Mouse (Mus musculus): ENCODE measurements around the gene Dcst1.

The Dcst1 gene

GRCm38 (mm10) chr3:89361675-89362074, 3.4 kb downstream of the Dcst1 start, which contains the start of gene Dcst2:
TSS of gene Dcst2 (plus strand) at chr3:89361975.
- DNase-seq (ENCODE audit: low read depth) = no peak

- DNase-seq (ENCODE audit: low read depth) = no peak
Observed at GRCm38 (mm10) chr3:89360237-89360636, 4.8 kb downstream of the Dcst1 start.

- no peak for DNase-seq (ENCODE audit: low read depth)
Observed at GRCm38 (mm10) chr3:89359630-89360029, 5.4 kb downstream of the Dcst1 start.

GRCm38 (mm10) chr3:89356029-89356428, 9.0 kb downstream of the Dcst1 start:
- no peak for DNase-seq (ENCODE audit: low read depth)

GRCm38 (mm10) chr3:89355512-89355902, 9.5 kb downstream of the Dcst1 start:
- no peak for DNase-seq (ENCODE audit: low read depth)

GRCm38 (mm10) chr3:89354816-89355511, 10.1 kb downstream of the Dcst1 start:
- peak; percentile 92 for DNase-seq (ENCODE audit: low read depth)

GRCm38 (mm10) chr3:89351271-89351670, 13.8 kb downstream of the Dcst1 start:
- DNase-seq (ENCODE audit: low read depth) = no peak

GRCm38 (mm10) chr3:89349869-89350501, 15.1 kb downstream of the Dcst1 start, which contains the start of gene Adam15:
TSS of gene Adam15 (minus strand) at chr3:89349996.
- peak; percentile 93 for DNase-seq (ENCODE audit: low read depth)

GRCm38 (mm10) chr3:89348911-89349868, 15.9 kb downstream of the Dcst1 start:
- DNase-seq (ENCODE audit: low read depth) = peak; percentile 66

- DNase-seq (ENCODE audit: low read depth) = peak; percentile 26
Observed at GRCm38 (mm10) chr3:89347916-89348315, 17.1 kb downstream of the Dcst1 start.

- DNase-seq (ENCODE audit: low read depth) = no peak
Observed at GRCm38 (mm10) chr3:89346815-89347540, 18.1 kb downstream of the Dcst1 start.

- DNase-seq (ENCODE audit: low read depth) = no peak
Observed at GRCm38 (mm10) chr3:89343279-89343678, 21.8 kb downstream of the Dcst1 start.

- DNase-seq (ENCODE audit: low read depth) = no peak
Observed at GRCm38 (mm10) chr3:89341794-89342193, 23.3 kb downstream of the Dcst1 start.

GRCm38 (mm10) chr3:89340465-89340864, 24.6 kb downstream of the Dcst1 start:
- DNase-seq (ENCODE audit: low read depth) = peak; percentile 90

- DNase-seq (ENCODE audit: low read depth) = peak; percentile 83
Observed at GRCm38 (mm10) chr3:89339416-89339815, 25.6 kb downstream of the Dcst1 start.

- peak; percentile 73 for DNase-seq (ENCODE audit: low read depth)
Observed at GRCm38 (mm10) chr3:89337721-89338578, 27.1 kb downstream of the Dcst1 start, which contains the start of gene Efna4. TSS of gene Efna4 (minus strand) at chr3:89338028.

- no peak for DNase-seq (ENCODE audit: low read depth)
Observed at GRCm38 (mm10) chr3:89337062-89337720, 27.9 kb downstream of the Dcst1 start.

GRCm38 (mm10) chr3:89336529-89336928, 28.5 kb downstream of the Dcst1 start:
- DNase-seq (ENCODE audit: low read depth) = no peak

- DNase-seq (ENCODE audit: low read depth) = no peak
Observed at GRCm38 (mm10) chr3:89333053-89333452, 32.0 kb downstream of the Dcst1 start.

- DNase-seq (ENCODE audit: low read depth) = no peak
Observed at GRCm38 (mm10) chr3:89332476-89332875, 32.6 kb downstream of the Dcst1 start.

All from induced T-regulatory cell, adult 2 months (primary cell).